Mouse (Mus musculus): ENCODE results near the gene Glod4. TPM values are rescaled to one million over a fixed set of nuclear protein-coding genes. Genes with fewer than 3 reads are reported as not detected.

The Glod4 gene
- polyA plus RNA-seq, 1 experiment: 11.9 TPM

DNA sequence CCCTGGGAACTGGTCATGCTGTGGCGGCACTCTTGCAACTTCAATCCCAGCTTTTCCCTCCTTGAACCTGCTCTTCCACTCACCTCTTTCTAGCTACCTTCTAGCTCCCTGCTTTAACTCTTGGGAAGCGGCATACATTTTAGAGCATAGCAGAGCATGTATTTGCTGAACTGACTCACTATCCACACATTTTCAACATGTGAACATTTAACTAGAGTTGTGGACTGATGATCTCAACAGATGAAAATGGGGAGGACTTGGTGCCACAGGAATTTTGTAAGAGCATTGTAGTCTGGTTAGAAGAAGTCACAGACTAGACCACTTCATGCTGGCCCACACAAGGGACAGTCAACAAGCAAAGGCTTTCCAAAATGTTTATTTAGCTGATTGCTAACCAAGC is 85.2 kb downstream of the Glod4 start:
- H3K4me1 ChIP-seq (ENCODE audit: control insufficient read depth, insufficient read depth, low read length): no peaks in the 10 kb centered on the region
- DNase-seq: no peak
- no peak overlapping the region for H3K4me3 ChIP-seq (replicated peaks; ENCODE audit: extremely low read depth, low read depth, low read length)
- WGBS: 77% methylated on average over 2 of the region's 2 CpGs
- no peak for TF ChIP-seq POLR2A (IDR thresholded peaks at IDR 0.05; ENCODE audit: borderline replicate concordance, extremely low read depth, low read depth, low read length)
- TF ChIP-seq CTCF (IDR thresholded peaks at IDR 0.05; ENCODE audit: insufficient read depth, low read length): no peak

DNA sequence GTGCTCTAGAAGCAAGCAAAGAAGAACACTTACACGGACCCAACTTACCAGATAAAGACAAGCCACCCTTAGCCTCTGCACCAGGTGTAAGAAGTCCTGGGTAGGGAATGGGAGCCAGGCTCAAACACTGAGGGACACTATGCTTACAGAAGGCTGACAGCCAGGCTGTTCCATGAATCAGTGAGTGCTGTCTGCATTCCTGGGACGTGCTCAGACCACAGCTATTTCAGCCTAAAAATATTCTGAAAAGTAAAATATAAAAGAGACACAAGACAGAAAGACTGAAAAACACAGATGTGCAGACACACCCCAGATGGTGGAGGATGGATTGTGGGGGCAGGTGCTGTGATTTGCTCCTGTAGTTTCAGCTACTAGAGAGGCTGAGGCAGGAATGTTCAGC is 88.7 kb downstream of the Glod4 start:
- H3K4me3 ChIP-seq (replicated peaks; ENCODE audit: extremely low read depth, low read depth, low read length): no peak overlapping the region
- DNase-seq: no peak
- peaks cover 3% of the 10 kb centered on the region; the same call in 1 of the 2 replicates for H3K4me1 ChIP-seq (ENCODE audit: control insufficient read depth, insufficient read depth, low read length)
- WGBS: 70% methylated on average over 2 of the region's 2 CpGs
- no peak for TF ChIP-seq CTCF (IDR thresholded peaks at IDR 0.05; ENCODE audit: insufficient read depth, low read length)
- TF ChIP-seq POLR2A (IDR thresholded peaks at IDR 0.05; ENCODE audit: borderline replicate concordance, extremely low read depth, low read depth, low read length): no peak

DNA sequence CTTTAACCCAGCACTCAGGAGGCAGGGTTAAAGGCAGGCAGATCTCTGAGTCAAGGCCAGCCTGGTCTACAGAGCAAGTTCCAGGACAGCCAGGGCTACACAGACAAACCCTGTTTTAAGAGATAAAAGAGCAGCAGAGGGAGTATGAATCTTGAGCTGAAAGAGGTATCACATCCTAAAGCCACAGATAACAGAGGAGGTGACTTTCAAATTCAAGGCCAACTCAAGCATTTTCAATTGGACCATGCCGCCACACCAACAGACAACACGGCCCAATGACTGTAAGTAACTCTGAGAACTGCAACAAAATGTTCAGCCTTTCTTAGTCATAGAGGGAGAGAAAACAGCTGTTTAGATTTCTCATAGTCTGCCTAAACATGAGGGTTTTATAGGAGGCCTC is 89.3 kb downstream of the Glod4 start:
- TF ChIP-seq POLR2A (IDR thresholded peaks at IDR 0.05; ENCODE audit: borderline replicate concordance, extremely low read depth, low read depth, low read length) (no peak), CTCF (IDR thresholded peaks at IDR 0.05; ENCODE audit: insufficient read depth, low read length) (no peak)
- no peak for DNase-seq
- Histone ChIP-seq H3K4me3 (replicated peaks; ENCODE audit: extremely low read depth, low read depth, low read length) (no peak overlapping the region), H3K4me1 (ENCODE audit: control insufficient read depth, insufficient read depth, low read length) (peaks cover 3% of the 10 kb centered on the region; the same call in 1 of the 2 replicates)
- whole genome bisulfite sequencing: 96% methylated on average over 2 of the region's 2 CpGs

DNA sequence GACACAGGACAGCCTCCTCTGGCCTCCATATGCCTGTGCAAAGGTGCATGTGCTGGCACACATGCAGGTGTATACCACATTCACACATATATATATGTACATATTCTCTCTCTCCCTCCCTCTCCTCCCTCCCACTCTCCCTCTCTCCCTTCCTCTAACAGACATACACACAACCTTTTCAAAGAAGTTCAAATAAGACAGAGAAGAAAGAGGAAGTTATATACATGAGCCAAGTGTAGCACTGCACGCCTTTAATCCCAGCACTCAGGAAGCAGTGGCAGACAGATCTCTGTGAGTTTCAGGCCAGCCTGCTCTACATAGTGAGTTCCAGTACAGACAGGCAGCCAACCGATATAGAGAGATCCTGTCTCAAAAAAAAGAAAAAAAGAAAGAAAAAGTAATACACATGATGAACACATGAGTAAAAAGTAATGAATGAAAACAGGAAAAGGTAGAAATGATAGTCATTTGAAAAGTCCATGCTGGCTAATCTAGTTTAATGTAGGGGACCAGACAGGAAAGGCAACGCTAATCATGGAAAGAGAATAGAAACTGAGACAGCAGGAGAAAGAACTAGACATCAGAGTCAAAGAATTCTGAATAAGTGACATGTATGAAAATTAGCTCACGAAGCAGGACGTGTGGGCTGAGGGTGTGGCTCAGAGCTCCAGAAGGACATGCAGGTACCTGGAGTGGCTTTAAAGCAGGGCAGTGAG is 90.1 kb downstream of the Glod4 start:
- WGBS: 65% methylated on average over 5 of the region's 5 CpGs
- Histone ChIP-seq H3K4me1 (ENCODE audit: control insufficient read depth, insufficient read depth, low read length) (peaks cover 4% of the 10 kb centered on the region), H3K4me3 (replicated peaks; ENCODE audit: extremely low read depth, low read depth, low read length) (no peak overlapping the region)
- no peak for DNase-seq
- TF ChIP-seq POLR2A (IDR thresholded peaks at IDR 0.05; ENCODE audit: borderline replicate concordance, extremely low read depth, low read depth, low read length) (no peak), CTCF (IDR thresholded peaks at IDR 0.05; ENCODE audit: insufficient read depth, low read length) (no peak)

DNA sequence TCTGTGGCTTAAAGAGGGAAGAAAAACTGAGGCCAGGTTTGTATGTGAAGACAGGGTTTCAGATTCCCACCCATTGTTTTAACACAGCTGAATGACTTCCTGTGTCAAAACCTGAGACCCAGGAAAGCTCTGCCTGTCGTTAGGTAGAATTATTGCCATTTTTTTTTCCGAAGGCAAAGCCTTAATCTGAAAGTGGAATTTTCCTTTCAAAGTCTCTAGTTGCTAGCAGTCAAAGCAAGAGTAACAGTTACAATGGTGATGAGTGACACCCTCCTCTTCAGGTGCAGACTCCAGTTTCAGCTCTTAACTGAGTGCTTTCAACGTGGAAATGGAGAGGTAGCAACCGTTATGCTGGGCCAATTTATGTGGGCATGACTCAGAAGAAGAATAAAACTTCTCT is 92.5 kb downstream of the Glod4 start:
- Histone ChIP-seq H3K4me3 (replicated peaks; ENCODE audit: extremely low read depth, low read depth, low read length) (no peak overlapping the region), H3K4me1 (ENCODE audit: control insufficient read depth, insufficient read depth, low read length) (peaks cover 14% of the 10 kb centered on the region)
- DNase-seq: no peak
- TF ChIP-seq POLR2A (IDR thresholded peaks at IDR 0.05; ENCODE audit: borderline replicate concordance, extremely low read depth, low read depth, low read length) (no peak), CTCF (IDR thresholded peaks at IDR 0.05; ENCODE audit: insufficient read depth, low read length) (no peak)
- 34% methylated on average over 4 of the region's 4 CpGs for WGBS

DNA sequence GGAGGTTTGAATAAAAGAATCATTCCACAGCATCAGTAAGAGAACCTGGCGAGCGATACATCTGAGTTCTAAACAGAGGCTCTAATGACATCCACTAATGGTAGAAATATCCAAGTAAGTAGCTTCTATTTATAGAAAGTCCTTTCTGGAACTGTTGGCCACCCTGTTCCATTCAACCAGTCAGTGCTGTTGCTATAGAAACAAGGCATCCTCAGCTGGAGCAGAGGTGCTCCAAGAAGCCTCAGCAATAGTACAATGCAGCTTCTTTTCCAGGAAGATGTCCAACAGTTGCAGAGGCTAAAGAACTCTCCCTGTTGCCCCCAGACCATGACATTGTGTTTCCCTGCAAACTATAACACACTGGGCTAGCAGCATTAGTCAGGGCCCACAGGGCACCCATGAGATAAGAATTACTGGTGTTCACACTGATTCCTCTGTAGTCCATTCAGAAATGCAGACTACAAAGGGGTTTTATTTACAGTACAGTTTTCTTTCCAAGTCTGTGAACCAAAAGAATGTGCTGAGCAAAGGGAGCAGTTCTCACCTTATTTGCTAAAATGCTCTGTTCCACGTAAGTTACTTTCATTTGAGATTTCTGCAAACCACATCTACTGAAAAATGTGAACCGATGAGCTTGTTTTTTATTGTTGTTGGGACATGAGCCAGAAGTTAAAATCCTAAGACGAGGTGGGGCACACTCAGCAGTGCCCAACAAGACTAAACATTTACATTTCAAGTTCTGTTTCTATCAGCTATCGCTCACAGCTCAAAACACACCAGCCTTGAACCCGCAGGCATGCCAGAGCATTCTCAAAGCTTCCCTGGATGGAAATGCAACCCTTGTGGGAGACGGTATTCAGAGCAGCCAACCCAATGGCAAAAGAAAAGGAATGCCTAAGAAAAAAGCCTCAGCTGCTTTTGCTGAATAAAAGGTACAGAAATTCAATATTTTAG is 95.2 kb downstream of the Glod4 start:
- TF ChIP-seq CTCF (IDR thresholded peaks at IDR 0.05; ENCODE audit: insufficient read depth, low read length) (no peak), POLR2A (IDR thresholded peaks at IDR 0.05; ENCODE audit: borderline replicate concordance, extremely low read depth, low read depth, low read length) (no peak)

DNA sequence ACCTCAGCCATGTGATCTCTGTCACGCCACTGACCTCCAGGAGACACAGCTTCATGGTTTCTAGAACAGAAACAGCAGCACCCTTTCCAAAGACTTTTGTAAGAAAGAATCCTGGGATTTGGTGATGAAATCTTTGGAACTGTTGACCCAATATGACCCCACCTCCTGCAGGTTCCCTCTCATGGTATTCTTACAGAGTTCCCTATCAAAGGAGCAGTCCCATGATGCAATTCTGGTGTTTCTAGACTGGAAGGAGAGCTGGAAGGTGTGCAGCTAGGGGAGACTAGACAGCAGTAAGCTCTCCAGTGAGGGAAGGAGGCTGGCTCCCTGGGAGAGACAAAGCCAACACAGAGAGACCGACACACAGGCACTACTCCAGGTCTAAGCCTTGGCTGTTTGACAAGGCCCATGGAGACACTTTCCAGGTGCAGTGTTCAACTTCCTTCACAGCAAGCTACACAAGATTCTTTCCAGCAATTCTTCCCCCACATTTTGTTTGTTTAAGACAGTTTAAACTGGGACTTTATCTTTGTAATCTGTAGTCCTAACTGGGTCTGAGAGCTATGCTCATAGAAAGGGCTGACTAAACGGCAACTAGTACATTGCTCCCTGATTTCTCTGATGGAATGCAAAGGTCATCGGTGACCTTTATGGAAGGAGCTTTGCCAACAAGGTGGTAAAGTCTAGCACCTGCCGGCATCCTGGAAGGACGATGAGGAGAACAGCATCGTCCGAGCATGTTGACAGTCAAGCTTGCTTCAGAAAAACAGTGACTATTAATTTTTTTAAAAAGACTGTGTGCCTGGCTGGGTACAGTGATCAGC is 97.1 kb downstream of the Glod4 start:
- no peak overlapping the region for H3K4me3 ChIP-seq (replicated peaks; ENCODE audit: extremely low read depth, low read depth, low read length)
- TF ChIP-seq POLR2A (IDR thresholded peaks at IDR 0.05; ENCODE audit: borderline replicate concordance, extremely low read depth, low read depth, low read length): no peak
- TF ChIP-seq CTCF (IDR thresholded peaks at IDR 0.05; ENCODE audit: insufficient read depth, low read length): no peak
- H3K4me1 ChIP-seq (ENCODE audit: control insufficient read depth, insufficient read depth, low read length): peaks cover 16% of the 10 kb centered on the region
- 58% methylated on average over 8 of the region's 8 CpGs for WGBS
- DNase-seq: no peak

More for the DNA sequence above, 95.2 kb downstream of the Glod4 start:
- Histone ChIP-seq H3K4me1 (ENCODE audit: control insufficient read depth, insufficient read depth, low read length) (peaks cover 16% of the 10 kb centered on the region), H3K4me3 (replicated peaks; ENCODE audit: extremely low read depth, low read depth, low read length) (no peak overlapping the region)
- DNase-seq: no peak
- WGBS: 31% methylated on average over 8 of the region's 8 CpGs

DNA sequence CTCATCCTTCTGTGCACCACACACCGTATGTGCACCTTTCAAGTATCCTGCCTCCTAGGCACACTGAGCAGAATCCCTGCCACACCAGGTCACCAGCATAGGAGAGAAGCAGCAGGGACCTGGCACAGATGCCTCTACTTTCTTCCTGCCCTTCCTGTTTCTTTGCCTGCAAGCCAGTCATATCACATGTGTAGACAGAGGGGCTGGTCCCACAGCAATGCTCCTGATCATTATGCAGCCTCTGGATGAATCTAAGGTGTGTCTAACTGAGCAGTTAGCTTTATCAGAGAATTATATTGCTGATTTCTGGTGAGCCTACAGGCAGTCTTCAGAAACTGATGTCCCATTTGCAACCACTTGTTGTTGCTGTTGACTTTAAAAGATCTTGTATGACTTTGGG is 98.4 kb downstream of the Glod4 start:
- DNase-seq: no peak
- H3K4me3 ChIP-seq (replicated peaks; ENCODE audit: extremely low read depth, low read depth, low read length): no peak overlapping the region
- TF ChIP-seq CTCF (IDR thresholded peaks at IDR 0.05; ENCODE audit: insufficient read depth, low read length): no peak
- 91% methylated on average over 1 of the region's 1 CpGs for WGBS
- peaks cover 14% of the 10 kb centered on the region for H3K4me1 ChIP-seq (ENCODE audit: control insufficient read depth, insufficient read depth, low read length)

DNA sequence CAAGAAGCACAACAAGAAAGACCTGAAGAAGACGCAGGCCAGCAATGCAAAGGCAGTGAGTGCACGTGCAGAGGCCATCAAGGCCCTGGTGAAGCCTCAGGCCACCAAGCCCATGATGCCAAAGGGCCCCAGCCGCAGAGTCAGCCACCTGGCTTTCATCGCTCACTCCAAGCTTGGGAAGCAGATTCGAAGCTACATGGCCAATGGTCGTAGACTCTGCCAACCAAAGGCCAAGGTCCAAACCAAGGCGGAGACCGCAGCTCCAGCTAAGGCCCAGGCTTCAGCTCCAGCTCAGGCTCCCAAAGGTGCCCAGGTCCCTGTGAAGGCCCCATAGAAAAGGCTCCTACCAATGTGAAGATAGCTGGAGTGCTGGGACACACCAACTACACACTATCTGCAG is 99.1 kb downstream of the Glod4 start:
- Histone ChIP-seq H3K4me3 (replicated peaks; ENCODE audit: extremely low read depth, low read depth, low read length) (no peak overlapping the region), H3K4me1 (ENCODE audit: control insufficient read depth, insufficient read depth, low read length) (peaks cover 14% of the 10 kb centered on the region)
- no peak for DNase-seq
- no peak for TF ChIP-seq CTCF (IDR thresholded peaks at IDR 0.05; ENCODE audit: insufficient read depth, low read length)
- TF ChIP-seq POLR2A (IDR thresholded peaks at IDR 0.05; ENCODE audit: borderline replicate concordance, extremely low read depth, low read depth, low read length): no peak
- WGBS: 91% methylated on average over 8 of the region's 8 CpGs

Data from lung, adult 2 months (tissue).